Mouse (Mus musculus): ENCODE measurements around the gene Hoxd9.

- TF ChIP-seq CTCF (IDR thresholded peaks at IDR 0.05; ENCODE audit: low read depth) (no peak), EP300 (IDR thresholded peaks at IDR 0.05; ENCODE audit: low read depth) (no peak)
These were observed 48.9 kb downstream of the Hoxd9 start for GRCm38 (mm10) chr2:74746298-74746921.
